Mouse (Mus musculus) cerebellum, postnatal 36 days (tissue): ENCODE measurements around the gene Ank3.
A peak's percentile ranks its signal among the peaks of the same experiment; 100 is the strongest.

ENCODE experiments used
- DNase-seq, 2 experiments: peaks; one replicate each; pipeline ENCODE4 v3.0.0; 2021 to 2022; ENCODE audit warnings: mixed read lengths in 2 of 2

Ank3 gene

GRCm38 (mm10) chr10:69672545-69672944, 274.0 kb downstream of the Ank3 start:
- DNase-seq = no peak

- no peak for DNase-seq
Observed at GRCm38 (mm10) chr10:69678230-69678629, 279.7 kb downstream of the Ank3 start.

GRCm38 (mm10) chr10:69686336-69686735, 287.8 kb downstream of the Ank3 start:
- DNase-seq = no peak

GRCm38 (mm10) chr10:69689096-69689495, 290.5 kb downstream of the Ank3 start:
- DNase-seq = no peak

GRCm38 (mm10) chr10:69690131-69690960, 291.8 kb downstream of the Ank3 start:
- DNase-seq = peak; percentile 66 to 70

- DNase-seq = peak in 1 of 2 experiments; percentile 36
Observed at GRCm38 (mm10) chr10:69690961-69691451, 292.4 kb downstream of the Ank3 start.

- peak; percentile 84 to 88 for DNase-seq
Observed at GRCm38 (mm10) chr10:69696019-69696418, 297.4 kb downstream of the Ank3 start.

- no peak for DNase-seq
Observed at GRCm38 (mm10) chr10:69698699-69699098, 300.1 kb downstream of the Ank3 start.

GRCm38 (mm10) chr10:69701226-69701625, 302.7 kb downstream of the Ank3 start:
- no peak for DNase-seq

GRCm38 (mm10) chr10:69705806-69706768, 307.5 kb downstream of the Ank3 start:
- DNase-seq = peak; percentile 61 to 79

- peak; percentile 36 to 65 for DNase-seq
Observed at GRCm38 (mm10) chr10:69706851-69707788, 308.5 kb downstream of the Ank3 start.

GRCm38 (mm10) chr10:69707844-69708550, 309.4 kb downstream of the Ank3 start:
- DNase-seq = peak; percentile 37 to 70

- DNase-seq = peak; percentile 89 to 90
Observed at GRCm38 (mm10) chr10:69709631-69710030, 311.1 kb downstream of the Ank3 start.

GRCm38 (mm10) chr10:69710802-69711201, 312.2 kb downstream of the Ank3 start:
- peak; percentile 59 to 64 for DNase-seq

- DNase-seq = no peak
Observed at GRCm38 (mm10) chr10:69716907-69717306, 318.3 kb downstream of the Ank3 start.

- no peak for DNase-seq
Observed at GRCm38 (mm10) chr10:69719421-69719820, 320.8 kb downstream of the Ank3 start.

GRCm38 (mm10) chr10:69719901-69720415, 321.4 kb downstream of the Ank3 start:
- DNase-seq = peak; percentile 53

- no peak for DNase-seq
Observed at GRCm38 (mm10) chr10:69720452-69720851, 321.9 kb downstream of the Ank3 start.

- peak; percentile 41 to 50 for DNase-seq
Observed at GRCm38 (mm10) chr10:69720899-69721490, 322.4 kb downstream of the Ank3 start.

- DNase-seq = no peak
Observed at GRCm38 (mm10) chr10:69724159-69724558, 325.6 kb downstream of the Ank3 start.

GRCm38 (mm10) chr10:69725078-69725477, 326.5 kb downstream of the Ank3 start:
- no peak for DNase-seq
